Mouse (Mus musculus) neutrophil, adult 5-6 weeks (primary cell): ENCODE results near the gene Slc36a2. TPM values are rescaled to one million over a fixed set of nuclear protein-coding genes. Genes with fewer than 3 reads are reported as not detected.
A peak's percentile ranks its signal among the peaks of the same experiment; 100 is the strongest.

Experiments used
- ATAC-seq: fragments of 151-379, 151-347 bp; 2 replicates; pipeline ENCODE4 v1.8.0; 2017; ENCODE audit warnings: mild to moderate bottlenecking, moderate TSS enrichment; ENCODE audit not compliant: insufficient number of reproducible peaks, poor library complexity, low FRiP score, severe bottlenecking; ENCODE audit errors: extremely low read depth
- total RNA-seq: library from RNA; stranded (forward); fragments of 200-1000 nt; gene quantifications from 2 replicates; pipeline ENCODE4 v1.2.3, GENCODE M21; 2017

Gene Slc36a2
- total RNA-seq, 1 experiment from 2014 or later, result not detected

DNA sequence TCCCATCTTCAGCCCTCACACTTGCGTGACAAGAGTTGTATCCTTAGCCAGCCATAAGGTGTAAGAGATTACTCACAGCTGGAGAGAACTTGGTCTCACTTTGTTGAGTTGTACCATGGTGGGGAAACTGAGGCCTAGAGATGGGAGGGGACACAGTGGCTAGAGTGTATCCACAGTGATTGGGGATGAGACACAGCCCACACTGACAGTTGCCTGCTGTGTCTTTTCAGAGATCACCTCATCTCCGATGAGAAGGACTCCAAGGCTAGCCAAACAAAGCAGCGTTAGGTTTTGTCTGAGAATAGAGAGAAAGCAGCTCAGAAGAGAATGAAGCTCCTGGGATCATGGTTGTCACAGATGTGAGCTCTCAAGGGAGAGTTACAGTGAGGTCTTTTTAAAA lies 5.3 kb upstream of the Slc36a2 start:
- ATAC-seq, result no peak

DNA sequence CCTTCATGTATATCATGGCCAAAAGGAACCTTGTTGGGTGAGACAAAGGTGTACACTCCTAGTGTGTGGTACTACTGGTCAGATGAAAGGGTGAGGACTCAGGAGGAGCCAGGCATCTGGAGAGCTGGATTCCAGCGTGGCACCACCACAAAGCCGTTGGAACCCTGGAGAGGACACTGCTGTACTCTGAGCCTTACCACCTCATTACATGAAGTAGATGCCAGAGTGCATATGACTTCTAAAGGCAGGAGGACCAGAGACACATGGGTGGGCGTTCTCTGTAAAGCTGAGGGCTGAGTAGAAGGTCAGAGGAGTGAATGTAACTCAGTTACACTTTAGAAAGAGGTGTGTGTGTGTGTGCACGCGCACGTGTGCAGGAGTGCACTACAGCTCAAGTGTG lies 2.9 kb upstream of the Slc36a2 start:
- ATAC-seq, result no peak

GRCm38 (mm10) chr11:55187292-55187691 lies 2.4 kb upstream of the Slc36a2 start:
- no peak for ATAC-seq

GRCm38 (mm10) chr11:55184246-55184645 lies 631 bp downstream of the Slc36a2 start:
- ATAC-seq, result no peak

DNA sequence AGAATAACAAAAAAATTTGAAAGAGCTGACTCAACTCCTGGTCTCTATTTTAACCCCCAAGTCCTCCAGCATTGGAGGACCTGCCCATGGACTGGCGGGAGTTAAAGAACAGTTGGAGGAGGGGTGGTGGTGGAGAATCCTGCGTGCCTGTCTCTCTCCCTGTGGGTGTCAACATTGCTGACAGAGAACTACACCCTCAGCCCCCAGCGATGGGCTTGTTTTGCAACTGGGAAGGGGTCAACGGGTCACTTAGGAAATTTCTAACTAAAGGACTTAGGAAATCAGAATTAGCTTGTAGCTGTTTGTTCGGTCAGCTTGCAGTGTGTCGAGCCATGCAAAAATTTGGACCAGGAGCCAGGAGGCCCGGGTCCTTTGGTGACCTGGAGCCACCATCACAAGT lies 1.8 kb downstream of the Slc36a2 start:
- ATAC-seq, result no peak

- no peak for ATAC-seq
These were observed 5.0 kb downstream of the Slc36a2 start for GRCm38 (mm10) chr11:55179856-55180255.

DNA sequence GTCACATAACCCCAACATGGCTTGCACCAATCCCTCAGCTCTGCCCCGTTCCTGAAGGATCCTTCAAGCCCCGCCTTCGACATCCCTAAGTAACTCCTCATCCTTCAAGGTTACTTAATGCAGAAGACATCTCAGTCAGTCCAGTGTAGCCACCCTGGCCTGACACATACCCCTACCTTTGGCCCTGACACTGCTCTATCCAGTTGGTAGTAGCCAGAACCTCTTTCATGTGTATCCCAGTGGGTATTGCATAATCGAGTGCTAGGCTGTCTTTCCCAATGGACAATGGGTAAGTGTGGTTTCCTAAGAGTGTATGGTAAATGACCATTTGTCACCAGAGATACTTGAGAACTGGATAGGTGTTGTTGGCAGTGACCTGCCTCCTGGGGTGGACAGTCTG lies 6.0 kb downstream of the Slc36a2 start:
- no peak for ATAC-seq

- no peak for ATAC-seq
These were observed 14.4 kb downstream of the Slc36a2 start for GRCm38 (mm10) chr11:55170501-55170900.

- ATAC-seq, result no peak
These were observed 16.0 kb downstream of the Slc36a2 start for GRCm38 (mm10) chr11:55168914-55169313.

DNA sequence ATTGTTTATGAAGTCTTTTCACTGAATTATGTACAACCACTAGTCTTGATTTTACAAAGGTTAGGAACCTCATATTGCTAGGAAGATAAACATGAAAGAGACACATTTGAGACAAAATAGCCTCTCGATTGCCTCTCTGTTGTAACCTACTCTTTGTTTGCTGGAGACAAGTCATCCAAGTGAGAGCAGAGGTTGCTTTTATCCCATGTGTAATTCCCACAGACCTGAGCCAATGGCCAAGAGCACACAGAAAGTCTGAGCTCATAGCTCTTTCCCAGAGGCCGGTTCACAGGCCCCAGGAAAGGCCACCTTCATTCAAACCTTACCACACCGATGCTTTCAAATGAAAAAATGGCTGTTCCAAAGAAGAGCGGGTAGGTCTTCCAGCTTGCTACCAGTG lies 16.4 kb downstream of the Slc36a2 start:
- ATAC-seq, result no peak

DNA sequence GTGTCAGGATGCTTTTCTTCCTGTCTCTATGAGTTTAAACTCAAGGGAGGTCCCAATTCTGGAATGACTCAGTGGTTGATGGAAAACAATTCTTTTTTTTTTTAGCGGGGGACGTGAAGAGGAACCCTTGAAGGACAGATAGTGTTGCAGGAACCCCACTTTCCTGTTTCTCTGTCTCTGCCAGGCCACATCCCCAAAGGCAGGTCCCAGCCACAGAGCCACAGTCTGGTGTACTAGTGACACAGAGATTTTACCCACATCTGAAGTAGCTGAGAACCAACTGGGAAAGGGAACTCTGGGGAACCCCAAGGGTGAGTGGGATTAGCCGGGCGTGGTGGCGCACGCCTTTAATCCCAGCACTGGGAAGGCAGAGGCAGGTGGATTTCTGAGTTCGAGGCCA lies 19.1 kb downstream of the Slc36a2 start:
- no peak for ATAC-seq

DNA sequence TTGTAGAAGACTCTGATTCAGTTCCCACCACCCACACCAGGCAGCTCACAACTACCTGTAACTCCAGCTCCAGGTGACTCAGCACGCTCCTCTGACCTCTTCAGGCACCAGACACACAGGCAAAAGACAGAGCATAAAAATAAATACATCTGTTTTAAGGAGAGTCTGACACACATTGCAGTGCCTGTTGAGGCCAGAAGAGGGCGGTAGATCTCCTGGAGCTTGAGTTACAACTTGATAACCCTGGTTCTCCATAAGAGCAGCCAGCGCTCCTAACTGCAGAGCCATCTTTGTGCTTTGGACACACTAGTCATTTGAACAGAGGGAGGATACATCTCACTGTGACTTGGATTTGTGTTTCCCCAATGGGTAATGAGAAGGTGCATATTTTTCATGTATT lies 20.2 kb downstream of the Slc36a2 start:
- peak; percentile 64 for ATAC-seq

- peak; percentile 29; the same call in 1 of the 2 replicates for ATAC-seq
These were observed 22.2 kb downstream of the Slc36a2 start for GRCm38 (mm10) chr11:55162670-55163069.

DNA sequence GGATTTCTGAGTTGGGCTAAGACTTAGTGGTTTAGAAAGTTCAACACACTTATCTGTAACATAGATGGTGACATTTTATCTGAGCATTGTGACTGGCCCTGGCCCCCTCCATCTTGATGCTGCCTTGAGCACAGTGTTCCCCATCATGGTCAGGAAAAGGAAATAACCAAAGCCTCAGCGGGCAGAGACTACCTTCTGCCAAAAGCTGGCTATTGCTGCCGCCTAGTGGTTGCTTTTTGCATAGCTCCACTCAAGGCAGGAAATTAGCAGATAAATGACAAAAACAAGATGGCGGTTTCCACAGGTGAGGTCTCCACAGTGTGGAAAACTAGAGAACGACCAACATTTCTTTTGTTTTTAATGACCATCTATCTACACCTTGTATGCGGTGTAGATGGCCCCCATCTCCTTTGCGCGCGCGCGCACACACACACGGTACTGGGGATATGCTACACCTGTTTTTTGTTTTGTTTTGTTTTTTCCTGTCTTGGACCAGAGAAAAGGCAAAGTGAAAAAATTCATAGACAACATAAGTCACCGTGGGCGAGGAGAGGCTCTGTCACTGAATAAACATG lies 26.0 kb downstream of the Slc36a2 start:
- ATAC-seq, result peak; percentile 52

DNA sequence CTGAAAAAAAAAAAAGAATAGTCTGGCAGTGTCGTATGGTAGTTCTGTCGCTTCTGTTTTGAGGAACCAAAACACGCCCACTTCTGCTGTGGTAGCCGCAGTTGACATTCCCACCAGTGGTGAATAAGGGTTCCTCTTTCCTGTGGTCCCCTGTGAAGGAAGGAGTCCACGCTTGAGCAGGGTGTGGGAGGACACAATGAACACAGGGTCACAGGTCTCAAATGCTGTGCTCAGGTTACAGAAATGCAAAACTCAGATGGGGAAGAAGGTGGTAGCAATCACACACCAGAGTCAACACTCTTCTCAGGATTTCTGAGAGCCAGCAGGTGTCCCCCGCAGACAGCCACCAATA lies 29.8 kb downstream of the Slc36a2 start:
- ATAC-seq, result peak; percentile 92

DNA sequence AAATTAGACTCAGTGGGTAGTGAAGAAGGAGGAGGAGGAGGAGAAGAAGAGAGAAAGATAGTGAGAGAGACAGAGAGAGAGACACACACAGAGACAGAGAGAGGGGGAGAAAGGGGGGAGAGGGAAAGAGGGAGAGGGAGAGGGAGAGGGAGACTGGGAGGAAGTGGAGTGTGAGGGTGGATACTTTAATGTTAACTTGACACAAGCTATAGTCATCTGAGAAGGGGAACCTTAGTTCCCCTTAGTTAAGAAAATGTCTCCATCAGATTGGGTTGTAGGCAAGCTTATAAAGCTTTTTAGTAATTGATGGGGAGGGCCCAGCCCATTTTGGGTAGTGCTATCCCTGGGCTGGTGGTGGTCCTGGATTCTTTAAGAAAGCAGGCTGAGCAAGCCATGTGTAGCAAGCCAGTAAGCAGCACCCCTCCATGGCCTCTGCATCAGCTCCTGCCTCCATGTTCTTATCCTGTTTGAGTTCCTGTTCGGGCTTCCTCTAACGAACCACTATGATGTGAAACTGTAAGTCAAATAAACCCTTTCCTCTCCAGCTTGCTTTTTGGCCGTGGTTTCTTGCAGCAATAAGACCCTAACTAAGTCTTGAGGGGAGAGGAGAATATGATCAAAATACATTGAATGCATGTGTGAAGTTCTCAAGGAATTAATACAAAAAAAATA lies 30.3 kb downstream of the Slc36a2 start:
- ATAC-seq, result no peak

DNA sequence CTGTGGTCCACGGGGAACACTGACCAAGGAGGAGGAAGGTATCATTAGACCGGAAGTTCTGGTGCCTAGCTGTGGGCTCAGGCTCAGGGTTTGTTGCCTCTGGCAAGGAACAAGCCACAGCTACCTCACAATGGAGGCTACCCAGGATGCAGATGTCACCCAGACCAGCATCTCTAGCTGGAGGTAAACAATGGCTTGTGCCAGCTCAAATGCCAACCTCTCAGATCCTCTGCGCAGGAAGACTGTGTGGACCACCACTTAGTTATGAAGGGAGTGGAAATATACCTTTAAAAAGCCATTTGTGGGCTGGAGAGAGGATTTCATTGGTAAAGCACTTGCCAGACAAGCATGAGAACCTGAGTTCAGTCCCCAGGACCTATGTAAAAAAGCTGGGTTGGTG lies 33.3 kb downstream of the Slc36a2 start, which contains the start of gene Slc36a3:
Gene Slc36a3 (minus strand): TSS at position 101 of the 400 bp plus-strand sequence.
- ATAC-seq, result no peak

DNA sequence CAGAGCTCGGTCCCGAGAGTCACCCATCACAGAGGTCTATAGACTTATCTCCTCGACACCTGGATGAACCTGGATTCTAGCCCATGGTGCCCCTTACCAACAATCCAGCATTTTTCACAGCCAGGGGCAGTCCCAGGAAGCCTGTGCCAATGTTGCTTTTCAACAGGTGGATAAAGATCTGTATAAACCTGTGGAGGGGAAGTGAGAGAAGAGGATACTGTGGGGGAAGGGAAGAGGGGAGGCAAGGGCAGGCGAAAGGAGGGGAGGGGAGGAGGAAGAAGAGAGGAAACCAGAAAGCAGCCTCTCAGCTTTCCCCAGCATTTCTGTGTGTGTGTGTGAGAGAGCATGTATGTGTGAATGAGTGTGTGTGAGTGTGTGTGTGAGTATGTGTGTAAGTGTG lies 36.4 kb downstream of the Slc36a2 start:
- no peak for ATAC-seq

DNA sequence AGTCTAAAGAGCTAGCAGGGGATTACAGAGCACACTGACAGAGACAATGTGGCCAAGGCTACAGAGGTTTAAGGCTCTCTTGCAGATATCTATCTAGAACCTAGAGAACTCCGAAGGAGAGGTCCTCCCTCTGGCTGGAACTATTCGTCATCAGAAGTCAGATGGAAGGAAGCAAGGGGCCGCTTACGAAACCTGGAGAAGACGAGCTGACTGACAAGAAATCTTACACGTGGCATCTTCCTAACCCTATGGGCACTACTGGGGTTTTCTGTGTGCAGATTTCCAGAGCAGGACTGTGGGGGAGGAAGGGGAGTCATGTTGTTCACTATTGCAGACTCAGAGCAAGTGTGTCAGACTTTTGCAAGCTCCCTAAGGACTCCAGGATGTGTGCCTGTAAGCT lies 37.5 kb downstream of the Slc36a2 start:
- ATAC-seq, result no peak

GRCm38 (mm10) chr11:55146855-55147254 lies 38.0 kb downstream of the Slc36a2 start:
- ATAC-seq, result no peak

- ATAC-seq, result no peak
These were observed 40.9 kb downstream of the Slc36a2 start for GRCm38 (mm10) chr11:55144011-55144410.
